Mouse (Mus musculus): ENCODE results near the gene Bcas3.

DNA sequence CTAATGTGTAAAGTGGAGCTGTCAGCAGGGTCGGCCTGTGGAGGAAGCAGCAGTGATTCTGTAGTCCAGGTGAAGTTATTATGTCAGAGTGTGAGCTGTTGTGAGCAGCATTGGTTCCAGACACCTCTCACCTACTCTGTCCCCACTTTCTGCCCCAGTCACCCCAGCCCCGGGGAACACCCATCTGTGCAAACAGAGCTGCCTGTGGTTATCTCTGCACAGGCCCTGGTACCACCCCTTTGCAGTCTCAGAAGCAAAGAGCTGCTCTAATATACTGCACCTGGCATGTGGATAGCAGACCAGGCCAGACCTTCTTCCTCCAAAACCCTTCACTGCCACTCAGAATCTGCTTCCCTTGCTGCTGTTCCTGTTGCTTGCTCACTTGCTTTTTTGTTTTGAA, 437.3 kb downstream of the Bcas3 start:
- TF ChIP-seq EP300 (IDR thresholded peaks at IDR 0.05) (no peak), CTCF (IDR thresholded peaks at IDR 0.05) (no peak)
